Mouse (Mus musculus) kidney, embryonic 14.5 days (tissue): ENCODE measurements around the gene Lypd6b. TPM values are rescaled to one million over a fixed set of nuclear protein-coding genes. Genes with fewer than 3 reads are reported as not detected.

Experiments used
- ATAC-seq: fragments of 200-750 bp; cut with Nextera tagmentation; 2 replicates; pipeline ENCODE4 v1.8.0; 2017; ENCODE audit warnings: moderate number of reproducible peaks, mild to moderate bottlenecking, moderate TSS enrichment, moderate library complexity; ENCODE audit not compliant: low FRiP score, low TSS enrichment
- H3K27ac ChIP-seq: fragments of 300-500 bp; sonication (generic); 2 replicates; pipeline ENCODE4 v1.5.1; 2014; ENCODE audit warnings: low read depth, mild to moderate bottlenecking, low read length, moderate library complexity, mixed read lengths
- H3K27me3 ChIP-seq: fragments of 300-500 bp; sonication (generic); 2 replicates; pipeline ENCODE4 v1.6.1; 2014; ENCODE audit warnings: mild to moderate bottlenecking, low read length; ENCODE audit not compliant: control insufficient read depth, insufficient read depth
- H3K36me3 ChIP-seq: fragments of 300-500 bp; sonication (generic); 2 replicates; pipeline ENCODE4 v1.6.1; 2014; ENCODE audit warnings: low read length, mixed read lengths; ENCODE audit not compliant: control insufficient read depth, insufficient read depth
- H3K4me1 ChIP-seq: fragments of 300-500 bp; sonication (generic); 2 replicates; pipeline ENCODE4 v1.6.1; 2014; ENCODE audit warnings: low read length, mixed read lengths; ENCODE audit not compliant: control insufficient read depth, insufficient read depth
- H3K4me2 ChIP-seq: fragments of 300-500 bp; sonication (generic); replicated peaks from 2 replicates; pipeline ENCODE4 v1.6.1; 2014; ENCODE audit warnings: low read depth, mild to moderate bottlenecking, low read length
- H3K4me3 ChIP-seq: fragments of 300-500 bp; sonication (generic); 2 replicates; pipeline ENCODE4 v1.5.1; 2014; ENCODE audit warnings: mild to moderate bottlenecking, low read length
- H3K9ac ChIP-seq: fragments of 300-500 bp; sonication (generic); 2 replicates; pipeline ENCODE4 v1.6.1; 2014; ENCODE audit warnings: low read depth, mild to moderate bottlenecking, low read length, moderate library complexity
- H3K9me3 ChIP-seq: fragments of 300-500 bp; sonication (generic); 2 replicates; pipeline ENCODE4 v1.6.1; 2016; ENCODE audit warnings: low read length; ENCODE audit not compliant: control insufficient read depth
- WGBS: fragments of 180-500 bp; shearing (Covaris S2); extraction: QIAGEN DNeasy Blood & Tissue Kit; methylation state at CpG from one replicate; pipeline ENCODE4 v1.1.7; 2014; 5-methylcytosine and 5-hydroxymethylcytosine counted together
- polyA plus RNA-seq: library from polyadenylated mRNA; unstranded; fragments of >200 nt; fragmentation: Nextera tagmentation; extraction: Ambion mirVana; gene quantifications from 2 replicates; pipeline ENCODE4 v1.2.1, GENCODE M21; 2014

The Lypd6b gene
- polyA plus RNA-seq, 1 experiment from 2014 or later: 11.4 TPM

- no peak overlapping the region for H3K4me2 ChIP-seq
- H3K36me3 ChIP-seq: no peaks in the 10 kb centered on the region
- no peaks in the 10 kb centered on the region for H3K4me1 ChIP-seq
- no peaks in the 10 kb centered on the region for H3K27me3 ChIP-seq
- no peak overlapping the region for H3K4me3 ChIP-seq
- no peak overlapping the region for H3K27ac ChIP-seq
- H3K9me3 ChIP-seq: no peaks in the 10 kb centered on the region
- WGBS: 66% methylated on average over 8 of the region's 8 CpGs
- H3K9ac ChIP-seq: no peak overlapping the region
- no peak for ATAC-seq
Observed at GRCm38 (mm10) chr2:49861658-49862057, 74.2 kb downstream of the Lypd6b start.

GRCm38 (mm10) chr2:49868116-49868858, 80.8 kb downstream of the Lypd6b start:
- Histone ChIP-seq H3K4me2 (no peak overlapping the region), H3K9me3 (no peaks in the 10 kb centered on the region), H3K4me3 (no peak overlapping the region), H3K27ac (no peak overlapping the region), H3K36me3 (no peaks in the 10 kb centered on the region), H3K9ac (no peak overlapping the region), H3K4me1 (no peaks in the 10 kb centered on the region), H3K27me3 (no peaks in the 10 kb centered on the region)
- 90% methylated on average over 9 of the region's 9 CpGs for WGBS
- no peak for ATAC-seq

GRCm38 (mm10) chr2:49869044-49869443, 81.6 kb downstream of the Lypd6b start:
- Histone ChIP-seq H3K27me3 (no peaks in the 10 kb centered on the region), H3K9me3 (no peaks in the 10 kb centered on the region), H3K4me3 (no peak overlapping the region), H3K4me2 (no peak overlapping the region), H3K9ac (no peak overlapping the region), H3K36me3 (no peaks in the 10 kb centered on the region), H3K4me1 (no peaks in the 10 kb centered on the region), H3K27ac (no peak overlapping the region)
- WGBS: 81% methylated on average over 7 of the region's 7 CpGs
- no peak for ATAC-seq

- Histone ChIP-seq H3K4me1 (no peaks in the 10 kb centered on the region), H3K9ac (no peak overlapping the region), H3K27me3 (no peaks in the 10 kb centered on the region), H3K4me2 (no peak overlapping the region), H3K36me3 (no peaks in the 10 kb centered on the region), H3K27ac (no peak overlapping the region), H3K9me3 (no peaks in the 10 kb centered on the region), H3K4me3 (no peak overlapping the region)
- ATAC-seq: no peak
- 89% methylated on average over 10 of the region's 10 CpGs for WGBS
Observed at GRCm38 (mm10) chr2:49869782-49870514, 82.5 kb downstream of the Lypd6b start.

GRCm38 (mm10) chr2:49871012-49871411, 83.5 kb downstream of the Lypd6b start:
- 77% methylated on average over 1 of the region's 1 CpGs for WGBS
- no peak for ATAC-seq
- no peak overlapping the region for H3K9ac ChIP-seq

GRCm38 (mm10) chr2:49880507-49880906, 93.0 kb downstream of the Lypd6b start:
- Histone ChIP-seq H3K27me3 (no peaks in the 10 kb centered on the region), H3K36me3 (no peaks in the 10 kb centered on the region), H3K27ac (no peak overlapping the region), H3K4me2 (no peak overlapping the region), H3K4me1 (no peaks in the 10 kb centered on the region), H3K9me3 (no peaks in the 10 kb centered on the region), H3K4me3 (no peak overlapping the region), H3K9ac (no peak overlapping the region)
- ATAC-seq: no peak
- WGBS: 64% methylated on average over 9 of the region's 9 CpGs

More at GRCm38 (mm10) chr2:49871012-49871411, 83.5 kb downstream of the Lypd6b start:
- H3K27ac ChIP-seq: no peak overlapping the region
- no peak overlapping the region for H3K4me2 ChIP-seq
- no peaks in the 10 kb centered on the region for H3K36me3 ChIP-seq
- H3K9me3 ChIP-seq: no peaks in the 10 kb centered on the region
- no peak overlapping the region for H3K4me3 ChIP-seq
- no peaks in the 10 kb centered on the region for H3K27me3 ChIP-seq
- H3K4me1 ChIP-seq: no peaks in the 10 kb centered on the region

- Histone ChIP-seq H3K4me2 (no peak overlapping the region), H3K27ac (no peak overlapping the region), H3K27me3 (no peaks in the 10 kb centered on the region), H3K4me3 (no peak overlapping the region), H3K9ac (no peak overlapping the region), H3K9me3 (no peaks in the 10 kb centered on the region), H3K36me3 (no peaks in the 10 kb centered on the region), H3K4me1 (no peaks in the 10 kb centered on the region)
- ATAC-seq: no peak
- 85% methylated on average over 1 of the region's 1 CpGs for WGBS
Observed at GRCm38 (mm10) chr2:49881002-49881401, 93.5 kb downstream of the Lypd6b start.

GRCm38 (mm10) chr2:49882461-49882860, 95.0 kb downstream of the Lypd6b start:
- no peak overlapping the region for H3K9ac ChIP-seq
- H3K4me3 ChIP-seq: no peak overlapping the region
- H3K27ac ChIP-seq: no peak overlapping the region
- no peaks in the 10 kb centered on the region for H3K4me1 ChIP-seq
- no peaks in the 10 kb centered on the region for H3K36me3 ChIP-seq
- WGBS: 93% methylated on average over 1 of the region's 1 CpGs
- no peak for ATAC-seq
- H3K4me2 ChIP-seq: no peak overlapping the region
- no peaks in the 10 kb centered on the region for H3K27me3 ChIP-seq
- H3K9me3 ChIP-seq: no peaks in the 10 kb centered on the region

GRCm38 (mm10) chr2:49883990-49884389, 96.5 kb downstream of the Lypd6b start:
- ATAC-seq: no peak
- Histone ChIP-seq H3K36me3 (no peaks in the 10 kb centered on the region), H3K4me1 (no peaks in the 10 kb centered on the region), H3K27ac (no peak overlapping the region), H3K9me3 (no peaks in the 10 kb centered on the region), H3K4me3 (no peak overlapping the region), H3K27me3 (no peaks in the 10 kb centered on the region), H3K4me2 (no peak overlapping the region), H3K9ac (no peak overlapping the region)
- 59% methylated on average over 3 of the region's 3 CpGs for WGBS
